Mouse (Mus musculus) left cerebral cortex, postnatal 14 days (tissue): Measurements from ENCODE around the gene 3100002H09Rik. TPM values are rescaled to one million over a fixed set of nuclear protein-coding genes. Genes with fewer than 3 reads are reported as not detected.

Experiments used
- DNase-seq, 2 experiments: peaks; one replicate each; pipeline ENCODE4 v3.0.0; 2021 to 2022; ENCODE audit warnings: low spot score in 2 of 2, mixed read lengths in 1 of 2
- intact Hi-C: fragments of 180-260 bp; cut with DNase I; formaldehyde crosslinking; loops from one replicate; pipeline ENCODE4 v1.15.1; 2025
- long read RNA-seq, 2 experiments: library from polyadenylated mRNA; stranded (forward); transcript quantifications; one replicate each; pipeline ENCODE4 v2.0.0; 2021
- total RNA-seq, 2 experiments: library from RNA; stranded (reverse); gene quantifications; 2 replicates each; pipeline ENCODE4 v1.2.3; 2021

3100002H09Rik gene
- under 1 TPM; 0.40 to 0.55 TPM for total RNA-seq
- long read RNA-seq, experiment 1: 0 reads
- long read RNA-seq, experiment 2: 0 reads

- DNase-seq: no peak
- intact Hi-C loops: no loop called here
Measured at GRCm38 (mm10) chr4:124610703-124611102, at the start of gene 3100002H09Rik. 3100002H09Rik (minus strand) TSS chr4:124610803.

- intact Hi-C loops: loop anchor here (5.0 kb wide), 2 partner anchors 82 to 517 kb away; no protein-coding TSS in a partner anchor
- no peak for DNase-seq
Measured at GRCm38 (mm10) chr4:124659251-124660217, 48.9 kb upstream of the 3100002H09Rik start.

DNA sequence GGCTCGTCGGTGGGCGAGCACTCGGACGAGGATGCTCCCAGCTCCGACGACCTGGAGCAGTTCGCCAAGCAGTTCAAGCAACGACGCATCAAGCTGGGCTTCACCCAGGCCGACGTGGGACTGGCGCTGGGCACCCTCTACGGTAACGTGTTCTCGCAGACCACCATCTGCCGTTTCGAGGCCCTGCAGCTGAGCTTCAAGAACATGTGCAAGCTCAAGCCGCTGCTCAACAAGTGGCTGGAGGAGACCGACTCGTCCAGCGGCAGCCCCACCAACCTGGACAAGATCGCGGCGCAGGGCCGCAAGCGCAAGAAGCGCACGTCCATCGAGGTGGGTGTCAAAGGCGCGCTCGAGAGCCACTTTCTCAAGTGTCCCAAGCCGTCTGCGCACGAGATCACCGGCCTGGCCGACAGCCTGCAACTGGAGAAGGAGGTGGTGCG is 47.8 kb upstream of the 3100002H09Rik start:
- intact Hi-C loops: no loop called here
- no peak for DNase-seq

DNA sequence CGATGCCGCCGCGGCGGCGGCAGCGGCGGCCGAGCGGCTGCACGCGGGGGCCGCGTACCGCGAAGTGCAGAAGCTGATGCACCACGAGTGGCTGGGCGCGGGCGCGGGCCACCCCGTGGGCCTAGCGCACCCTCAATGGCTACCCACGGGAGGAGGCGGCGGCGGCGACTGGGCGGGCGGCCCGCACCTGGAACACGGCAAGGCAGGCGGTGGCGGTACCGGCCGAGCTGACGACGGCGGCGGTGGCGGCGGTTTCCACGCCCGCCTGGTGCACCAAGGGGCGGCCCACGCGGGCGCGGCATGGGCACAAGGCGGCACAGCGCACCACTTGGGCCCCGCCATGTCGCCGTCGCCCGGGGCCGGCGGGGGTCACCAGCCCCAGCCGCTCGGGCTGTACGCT is 47.2 kb upstream of the 3100002H09Rik start:
- no peak for DNase-seq
- intact Hi-C loops: no loop called here

GRCm38 (mm10) chr4:124656854-124657650 is 46.4 kb upstream of the 3100002H09Rik start:
- peak; percentile 89 to 91 for DNase-seq
- intact Hi-C loops: no loop called here

DNA sequence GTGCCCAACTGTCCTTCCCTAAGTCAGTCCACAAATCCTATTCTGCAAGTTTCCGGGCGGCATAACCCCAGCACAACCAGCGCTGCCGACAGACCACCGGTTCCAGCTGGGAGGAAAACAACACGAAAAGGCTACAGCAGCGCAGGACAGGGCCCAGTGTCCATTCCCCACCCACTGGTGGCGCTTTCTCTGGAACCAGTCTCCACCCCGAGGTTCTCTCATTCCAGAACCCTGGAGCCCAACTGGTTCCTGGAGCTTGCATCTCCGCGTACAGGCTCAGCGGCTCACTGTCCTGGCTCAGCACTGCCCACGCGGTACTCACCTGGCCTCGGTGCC is 45.9 kb upstream of the 3100002H09Rik start, which contains the start of gene Pou3f1:
Gene Pou3f1 (plus strand): TSS at position 290 of the 336 bp plus-strand sequence.
- DNase-seq: no peak
- intact Hi-C loops: no loop called here

DNA sequence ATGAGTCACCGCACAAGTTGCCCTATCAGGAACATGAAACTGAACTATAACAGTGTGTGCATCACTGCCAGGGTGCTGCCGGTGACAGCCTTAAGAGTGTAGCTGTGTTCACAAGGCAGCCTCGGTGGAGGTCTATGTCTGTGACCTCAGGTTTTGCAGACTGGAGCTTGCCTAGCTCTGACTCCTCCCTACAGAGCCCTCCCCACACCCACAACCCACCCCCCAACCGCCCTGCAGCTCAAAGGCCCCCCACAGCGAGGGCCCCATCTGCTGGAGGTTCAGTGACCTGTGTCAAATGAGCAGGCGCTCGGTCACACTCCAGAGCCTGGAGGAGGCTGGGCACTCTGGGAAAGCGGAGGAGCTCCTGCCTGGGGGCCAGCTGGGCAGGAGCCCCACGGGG is 42.3 kb upstream of the 3100002H09Rik start:
- no peak for DNase-seq
- intact Hi-C loops: no loop called here

DNA sequence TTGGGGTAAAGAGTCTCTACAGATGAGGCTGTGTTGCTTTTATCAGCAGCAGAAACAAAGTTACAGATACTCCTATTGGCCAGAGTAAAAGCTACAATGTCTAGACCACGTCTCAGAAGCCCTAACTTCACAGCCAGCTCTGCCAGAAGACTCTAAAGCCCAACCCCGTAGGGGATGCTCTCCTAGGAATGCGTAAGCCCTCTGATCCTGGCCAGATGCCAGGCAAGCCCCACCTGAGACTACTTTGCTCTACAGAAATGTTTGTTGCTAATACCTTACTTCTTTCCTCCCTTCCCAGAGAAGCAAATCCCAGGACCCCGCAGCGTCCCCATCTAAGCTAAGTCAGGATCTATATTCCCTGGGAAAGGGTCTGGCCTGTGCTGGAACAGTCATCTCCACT is 37.3 kb upstream of the 3100002H09Rik start:
- no peak for DNase-seq
- intact Hi-C loops: no loop called here

DNA sequence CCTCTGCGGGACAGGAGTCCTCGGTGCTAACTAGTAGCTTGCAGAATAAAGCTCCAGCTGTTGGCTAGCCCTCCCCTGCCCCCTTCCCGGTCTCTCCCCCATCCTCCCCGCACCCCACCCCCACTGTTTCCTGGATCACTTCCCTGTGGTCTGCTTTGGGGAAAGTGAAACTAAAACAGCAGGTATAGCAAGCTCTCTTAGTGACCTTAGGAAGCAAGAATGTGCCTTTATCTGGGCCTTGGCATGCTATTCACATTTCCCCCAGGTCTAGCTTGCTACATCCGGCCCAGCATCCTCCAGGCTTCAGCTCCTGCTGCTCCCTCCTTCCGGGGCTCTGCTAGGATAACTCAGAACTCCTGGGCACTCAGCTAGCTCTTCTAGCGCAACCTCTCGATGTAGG is 36.0 kb upstream of the 3100002H09Rik start:
- intact Hi-C loops: no loop called here
- DNase-seq: no peak

- intact Hi-C loops: no loop called here
- no peak for DNase-seq
Measured at GRCm38 (mm10) chr4:124644974-124645433, 34.4 kb upstream of the 3100002H09Rik start.

- intact Hi-C loops: no loop called here
- DNase-seq: no peak
Measured at GRCm38 (mm10) chr4:124643859-124644258, 33.3 kb upstream of the 3100002H09Rik start.

- DNase-seq: no peak
- intact Hi-C loops: no loop called here
Measured at GRCm38 (mm10) chr4:124639715-124640114, 29.1 kb upstream of the 3100002H09Rik start.

DNA sequence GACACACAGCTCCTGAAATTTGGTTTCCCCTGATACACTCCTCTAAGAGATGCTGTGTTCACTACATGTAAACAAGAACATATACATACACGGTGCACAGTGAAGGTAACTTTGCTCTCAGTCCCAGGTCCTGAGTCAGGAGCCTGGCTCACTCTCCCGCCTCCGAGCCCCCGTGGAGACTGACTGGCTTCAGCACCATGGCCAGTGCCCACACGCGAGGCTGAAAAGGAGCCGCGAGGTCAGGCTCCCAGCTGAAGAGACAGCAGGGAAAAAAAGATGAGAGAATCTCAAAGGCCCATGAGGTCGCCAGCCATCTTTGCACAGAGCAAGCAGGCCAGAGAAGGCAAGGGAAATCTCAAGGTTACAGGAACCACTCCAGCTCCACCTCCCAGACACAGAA is 22.7 kb upstream of the 3100002H09Rik start:
- no peak for DNase-seq
- intact Hi-C loops: no loop called here

DNA sequence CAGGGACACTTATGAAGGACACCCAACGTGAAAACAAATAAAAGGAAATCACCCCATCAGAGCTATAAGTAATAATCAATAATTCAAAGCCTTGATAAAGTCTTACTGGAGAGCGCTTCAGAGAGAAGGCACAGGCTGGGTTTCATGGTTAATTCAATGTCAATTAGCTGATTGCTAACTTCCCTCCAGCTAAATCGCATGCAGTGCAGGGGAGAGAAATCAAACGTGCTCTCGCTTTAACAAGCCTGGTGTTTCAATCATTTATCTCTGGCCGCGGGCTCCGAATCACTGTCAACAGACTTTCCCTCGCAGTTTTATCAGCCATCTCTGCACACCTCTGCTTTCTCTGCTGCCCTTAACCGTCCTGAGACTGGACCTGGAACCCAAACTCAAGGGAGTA is 22.3 kb upstream of the 3100002H09Rik start:
- intact Hi-C loops: no loop called here
- DNase-seq: no peak

- intact Hi-C loops: no loop called here
- no peak for DNase-seq
Measured at GRCm38 (mm10) chr4:124631456-124631855, 20.9 kb upstream of the 3100002H09Rik start.

GRCm38 (mm10) chr4:124626836-124627235 is 16.2 kb upstream of the 3100002H09Rik start:
- intact Hi-C loops: no loop called here
- DNase-seq: no peak

DNA sequence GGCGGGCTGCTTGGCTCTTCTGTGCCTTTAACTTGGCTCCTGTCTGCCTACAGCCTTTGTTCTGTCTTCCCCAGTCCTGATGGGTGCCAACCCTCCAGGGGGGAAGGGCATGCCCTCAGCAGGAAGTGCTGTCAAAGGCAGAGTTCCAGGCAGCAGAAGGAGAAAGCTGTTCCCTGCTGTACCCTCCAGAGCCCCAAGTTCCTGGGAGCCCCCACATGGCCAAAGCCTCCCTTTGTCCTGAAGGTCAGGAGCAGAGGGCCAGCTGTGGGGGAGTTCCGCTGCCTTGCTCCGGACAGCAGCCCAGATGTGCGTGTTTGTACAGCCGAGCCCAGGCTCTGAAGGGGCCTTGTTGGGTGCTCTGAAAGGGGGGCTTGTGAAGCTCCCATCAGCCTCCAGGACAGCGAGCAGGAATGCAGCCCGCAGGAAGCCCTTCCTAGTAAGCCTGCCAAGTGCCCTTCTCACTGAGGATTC is 13.5 kb upstream of the 3100002H09Rik start:
- intact Hi-C loops: no loop called here
- peak; percentile 22 to 45 for DNase-seq

DNA sequence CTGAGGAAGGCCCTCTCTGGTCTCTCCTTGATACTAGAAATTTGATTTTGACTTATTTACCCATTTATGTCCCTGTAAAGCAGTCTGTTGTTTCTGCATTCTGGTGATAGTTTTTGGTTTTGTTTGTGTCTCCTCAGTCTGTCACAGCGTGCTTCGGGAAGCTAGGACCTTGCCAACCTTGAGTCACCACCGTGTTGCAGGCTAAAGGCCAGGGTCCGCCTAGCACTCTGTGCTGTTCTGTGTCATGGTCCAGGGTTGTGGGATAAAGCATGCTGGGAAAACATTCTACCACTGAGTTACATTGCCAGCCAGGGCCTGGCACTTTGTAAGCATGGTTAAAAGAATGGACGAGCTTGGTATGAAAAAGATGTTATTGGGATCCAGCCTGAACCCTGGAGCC is 12.0 kb upstream of the 3100002H09Rik start:
- no peak for DNase-seq
- intact Hi-C loops: no loop called here

GRCm38 (mm10) chr4:124621406-124621805 is 10.8 kb upstream of the 3100002H09Rik start:
- no peak for DNase-seq
- intact Hi-C loops: no loop called here

- no peak for DNase-seq
Measured at GRCm38 (mm10) chr4:124618599-124618998, 8.0 kb upstream of the 3100002H09Rik start.

More at GRCm38 (mm10) chr4:124618599-124618998, 8.0 kb upstream of the 3100002H09Rik start:
- intact Hi-C loops: no loop called here
